Mouse (Mus musculus) adrenal gland, postnatal 14 days (tissue): ENCODE data around the gene Avpr1b. TPM values are rescaled to one million over a fixed set of nuclear protein-coding genes. Genes with fewer than 3 reads are reported as not detected.

Experiments used
- DNase-seq: peaks from one replicate; pipeline ENCODE4 v3.0.0; 2021; ENCODE audit warnings: mixed read lengths
- total RNA-seq: library from RNA; stranded (reverse); gene quantifications from 2 replicates; pipeline ENCODE4 v1.2.3, GENCODE M21; 2021

The Avpr1b gene
- total RNA-seq, 1 experiment from 2014 or later, result 0.22 TPM

DNA sequence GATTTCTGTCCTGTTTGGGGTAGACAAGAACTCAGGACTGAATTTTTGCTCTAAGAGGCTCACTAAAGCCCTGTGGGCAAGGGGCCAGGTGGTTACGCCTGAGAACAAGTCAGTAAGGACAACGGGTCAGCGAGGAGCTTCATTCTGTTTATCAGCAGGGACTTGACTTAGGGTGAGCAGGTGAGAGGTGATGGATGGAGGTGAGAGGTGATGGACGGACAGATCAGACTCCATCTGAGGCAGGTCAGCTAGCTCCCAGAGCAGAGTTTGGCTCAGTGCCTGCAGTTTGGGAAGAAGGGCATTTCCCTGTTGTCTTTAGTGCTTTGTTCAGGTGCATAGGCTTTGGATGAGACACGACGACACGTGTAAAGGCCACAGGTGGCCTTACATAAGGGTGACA, 20.3 kb downstream of the Avpr1b start:
- no peak for DNase-seq

DNA sequence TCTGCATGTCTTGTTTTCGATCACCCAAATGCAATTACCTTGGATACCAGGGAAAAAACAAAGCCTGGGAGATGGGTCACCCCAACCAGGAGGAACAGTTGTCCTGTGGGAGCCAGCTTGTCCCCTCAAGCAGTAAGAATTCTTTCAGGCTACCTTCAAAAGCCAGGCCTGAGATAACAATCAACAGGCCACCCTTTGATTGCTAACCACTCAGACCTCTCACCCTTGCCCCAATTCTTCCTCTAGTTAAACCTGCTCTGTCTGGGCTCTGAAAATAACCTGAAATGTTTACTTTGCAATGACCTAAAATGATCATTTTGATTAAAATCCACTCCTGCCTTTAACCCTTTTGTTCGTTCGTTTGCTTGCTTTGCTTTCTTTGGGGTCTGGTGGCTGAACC, 24.6 kb downstream of the Avpr1b start:
- DNase-seq, result no peak

DNA sequence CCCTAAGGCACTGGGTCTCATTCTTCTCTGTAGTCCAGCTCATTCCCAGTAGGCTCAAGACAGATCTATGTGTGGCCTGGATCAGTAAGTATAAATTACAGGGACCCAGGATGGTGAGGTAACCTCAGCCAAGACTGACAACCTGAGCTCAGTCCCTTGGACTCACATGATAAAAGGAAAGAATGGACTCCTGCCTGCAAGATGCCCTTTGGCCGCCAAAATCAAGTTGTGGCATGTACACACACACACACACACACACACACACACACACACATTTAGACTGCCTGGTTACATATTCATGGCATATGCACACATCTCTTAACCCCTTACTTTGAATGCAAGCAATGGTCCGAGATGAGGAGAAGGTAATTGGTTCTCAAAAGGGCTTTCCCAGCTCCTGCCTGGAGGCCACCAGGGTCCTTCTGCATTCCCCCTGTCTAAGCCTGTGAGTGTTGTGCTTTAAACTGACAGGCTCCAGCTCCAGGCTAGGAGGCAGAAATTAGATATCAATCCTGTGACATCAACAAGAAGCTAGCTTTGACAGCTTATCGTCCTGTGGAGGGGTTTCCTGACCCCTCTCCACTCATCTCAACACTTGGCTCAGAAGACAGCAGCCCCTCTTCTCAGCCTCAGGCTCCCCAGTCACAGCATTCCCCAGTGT, 25.3 kb downstream of the Avpr1b start:
- DNase-seq, result no peak

DNA sequence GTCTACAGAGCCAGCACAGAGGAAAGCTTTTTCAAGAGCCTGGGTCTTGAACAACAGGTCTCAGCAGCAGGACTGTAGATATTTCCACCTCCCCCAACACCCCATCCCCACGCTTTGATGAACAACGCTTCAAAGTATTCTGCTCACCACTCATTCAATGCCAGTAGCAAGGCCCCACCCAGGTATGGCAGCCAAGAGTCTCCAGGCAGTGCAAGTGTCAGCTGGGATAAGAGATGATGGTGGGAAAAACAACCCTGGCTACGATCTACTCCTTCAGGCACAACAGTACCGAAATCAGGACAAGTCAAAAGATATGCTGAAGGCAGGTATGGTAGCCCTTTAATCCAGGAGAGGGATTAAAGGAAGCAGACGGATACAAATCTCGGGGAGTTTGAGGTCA, 27.2 kb downstream of the Avpr1b start:
- no peak for DNase-seq

DNA sequence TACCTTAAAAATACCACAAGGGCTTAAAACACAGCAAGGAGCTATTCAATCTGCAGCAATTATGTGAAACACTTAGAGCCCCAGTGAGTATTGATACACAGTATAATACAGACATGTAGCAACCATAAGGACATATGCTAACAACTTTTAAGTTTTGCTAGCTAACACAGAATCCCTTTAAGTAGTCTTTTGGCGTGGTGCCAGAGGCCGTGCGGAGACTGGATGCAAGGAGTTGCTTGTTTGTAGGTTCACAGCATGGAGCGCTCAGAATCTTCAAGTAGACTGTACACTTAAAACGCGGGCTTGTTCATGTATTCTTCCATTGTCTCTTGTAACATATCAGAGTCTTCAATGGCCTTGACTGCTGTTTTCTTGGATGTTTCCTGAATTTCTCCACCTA, 33.2 kb downstream of the Avpr1b start:
- DNase-seq, result peak; percentile 22

DNA sequence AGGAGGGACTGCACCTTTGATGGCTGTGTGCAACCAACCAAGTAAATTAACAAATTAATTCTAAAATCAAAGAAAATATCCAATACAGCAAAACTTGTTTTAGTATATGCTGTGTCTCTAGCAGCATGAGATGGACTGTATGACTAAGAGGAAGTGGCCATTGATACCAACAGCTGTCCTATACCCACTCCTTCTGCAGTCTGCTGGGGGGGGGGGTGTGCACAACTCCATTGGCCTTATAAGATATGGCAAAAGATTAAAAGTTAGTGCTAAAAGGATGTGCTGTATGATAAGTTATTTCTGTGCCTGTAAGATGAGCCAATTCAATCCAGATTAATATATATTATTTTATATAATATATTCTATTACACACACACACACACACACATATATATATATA, 35.5 kb downstream of the Avpr1b start:
- no peak for DNase-seq

DNA sequence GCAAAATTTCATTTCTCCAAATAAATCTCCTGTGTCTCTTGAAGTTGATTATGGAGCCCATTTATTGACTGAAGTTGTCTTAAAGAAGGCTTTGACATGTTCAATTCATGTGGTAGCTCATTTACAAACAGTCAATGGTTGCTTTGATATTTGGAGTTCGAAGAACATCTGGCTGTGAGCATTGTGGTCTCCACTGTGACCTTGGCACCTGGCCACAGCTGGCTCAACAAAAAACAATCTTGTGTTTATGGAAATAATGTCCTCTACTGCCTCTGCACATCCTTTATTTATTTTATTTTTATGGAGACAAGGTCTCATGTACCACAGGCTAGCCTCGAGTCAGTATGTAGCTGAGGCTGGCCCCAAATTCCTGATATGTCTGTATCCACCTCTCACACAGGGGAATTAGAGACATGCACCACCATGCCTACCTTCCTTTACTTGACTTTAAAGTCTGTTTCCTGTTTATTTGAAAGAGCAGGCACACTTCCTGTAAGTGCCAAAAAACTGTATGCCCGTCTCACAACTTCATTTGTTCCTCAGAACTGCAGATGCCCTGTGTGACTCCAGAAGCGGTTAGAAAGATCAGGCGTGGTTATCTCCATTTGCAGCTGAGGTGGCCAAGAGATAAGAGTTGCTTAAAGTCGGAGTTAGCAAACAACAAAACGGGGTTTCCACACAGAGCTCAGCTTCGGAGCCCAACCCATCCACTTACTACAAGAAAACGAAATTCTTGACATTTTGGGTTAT, 38.9 kb downstream of the Avpr1b start, which contains the start of gene Ctse:
Gene Ctse, plus strand, starts transcription at position 516 of the 750 bp plus-strand sequence.
- DNase-seq, result no peak

DNA sequence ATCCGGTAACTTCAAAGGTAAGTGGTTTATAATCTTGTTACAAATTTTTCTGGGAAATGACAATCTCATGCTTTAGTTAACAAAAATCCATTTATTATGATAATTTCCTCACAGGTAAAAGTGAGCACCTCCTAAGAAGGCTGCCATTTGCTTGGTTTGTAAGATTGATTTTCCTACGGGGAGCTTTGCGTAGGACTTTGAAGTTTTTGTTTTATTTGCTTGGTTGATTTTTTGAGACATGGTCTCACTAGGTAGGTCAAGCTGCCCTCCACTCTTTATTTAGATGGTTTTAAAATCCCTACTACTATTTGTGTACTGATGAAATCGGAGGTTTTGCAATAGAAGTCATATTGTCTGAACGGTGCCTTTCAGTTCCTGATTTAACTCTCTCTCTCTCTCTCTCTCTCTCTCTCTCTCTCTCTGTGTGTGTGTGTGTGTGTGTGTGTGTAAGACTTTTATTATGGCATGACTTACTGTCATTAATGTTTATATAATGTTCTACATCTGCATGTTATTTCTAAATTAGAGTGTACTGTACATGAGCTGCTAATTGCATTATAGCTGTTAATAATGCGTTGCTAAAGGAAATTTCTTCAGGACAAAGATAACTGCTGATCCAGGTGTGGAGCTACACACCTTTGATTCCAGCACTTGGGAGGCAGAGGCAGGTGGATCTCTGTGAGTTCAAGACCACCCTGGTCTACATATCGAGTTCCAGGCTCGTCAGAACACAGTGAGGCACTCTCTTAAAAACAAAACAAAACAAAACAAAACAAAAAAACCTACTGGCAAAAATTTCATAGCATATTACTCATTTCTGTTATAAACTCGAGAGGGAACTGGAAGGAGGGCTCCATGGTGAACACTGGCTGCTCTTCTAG, 39.7 kb downstream of the Avpr1b start:
- no peak for DNase-seq

DNA sequence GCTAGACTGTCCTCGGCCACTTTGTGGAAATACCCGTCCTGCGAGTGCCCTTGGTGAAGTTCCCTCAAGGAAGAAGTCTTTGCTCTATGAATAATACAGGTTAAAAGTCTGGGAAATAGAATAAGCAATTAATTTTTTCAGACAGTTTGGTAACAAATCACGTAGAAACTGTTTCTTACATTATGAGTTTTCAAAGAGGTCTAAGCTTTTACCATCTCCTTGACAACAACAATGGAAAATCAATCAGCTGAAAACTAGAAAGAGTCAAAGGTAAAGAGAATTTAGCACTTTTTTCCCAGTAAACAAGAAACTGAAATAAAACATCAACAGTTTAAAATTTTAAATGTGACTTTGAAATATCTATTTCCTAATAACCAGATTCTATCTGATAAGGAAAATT, 41.0 kb downstream of the Avpr1b start:
- no peak for DNase-seq

DNA sequence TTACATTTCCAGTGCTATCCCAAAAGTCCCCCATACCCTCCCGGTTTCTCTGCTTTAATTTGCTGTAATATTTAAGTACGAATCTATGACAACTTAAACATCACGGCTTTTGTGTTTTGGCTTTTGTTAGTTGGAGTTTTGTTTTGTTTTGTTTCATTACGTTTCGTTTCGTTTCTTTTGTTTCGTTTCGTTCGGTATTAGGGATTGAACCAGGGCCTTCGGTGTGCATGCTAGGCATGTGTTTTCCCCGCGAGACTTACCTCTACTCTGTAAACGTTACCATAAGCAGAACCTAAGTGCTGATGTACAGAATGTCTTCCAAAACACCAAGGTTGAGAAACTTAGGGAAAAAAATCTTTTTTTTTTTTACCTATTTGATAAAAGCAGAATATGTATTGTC, 42.5 kb downstream of the Avpr1b start:
- DNase-seq, result no peak

DNA sequence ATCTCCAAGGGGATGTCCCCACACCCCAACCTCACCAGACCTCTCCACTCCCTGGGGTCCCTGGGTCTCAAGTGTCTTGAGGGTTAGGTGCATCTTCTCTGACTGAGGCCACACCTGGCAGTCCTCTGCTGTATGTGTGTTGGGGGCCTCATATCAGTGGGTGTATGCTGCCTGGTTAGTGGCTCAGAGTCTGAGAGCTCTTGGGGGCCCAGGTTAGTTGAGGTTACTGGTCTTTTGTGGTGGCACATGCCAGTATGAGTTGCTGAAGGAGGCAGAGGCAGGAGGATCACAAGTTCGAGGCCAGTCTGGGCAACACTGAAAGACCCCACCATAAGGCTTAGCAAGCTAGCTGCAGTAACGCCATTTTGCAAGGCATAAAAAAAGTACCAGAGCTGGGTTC, 43.2 kb downstream of the Avpr1b start:
- no peak for DNase-seq

DNA sequence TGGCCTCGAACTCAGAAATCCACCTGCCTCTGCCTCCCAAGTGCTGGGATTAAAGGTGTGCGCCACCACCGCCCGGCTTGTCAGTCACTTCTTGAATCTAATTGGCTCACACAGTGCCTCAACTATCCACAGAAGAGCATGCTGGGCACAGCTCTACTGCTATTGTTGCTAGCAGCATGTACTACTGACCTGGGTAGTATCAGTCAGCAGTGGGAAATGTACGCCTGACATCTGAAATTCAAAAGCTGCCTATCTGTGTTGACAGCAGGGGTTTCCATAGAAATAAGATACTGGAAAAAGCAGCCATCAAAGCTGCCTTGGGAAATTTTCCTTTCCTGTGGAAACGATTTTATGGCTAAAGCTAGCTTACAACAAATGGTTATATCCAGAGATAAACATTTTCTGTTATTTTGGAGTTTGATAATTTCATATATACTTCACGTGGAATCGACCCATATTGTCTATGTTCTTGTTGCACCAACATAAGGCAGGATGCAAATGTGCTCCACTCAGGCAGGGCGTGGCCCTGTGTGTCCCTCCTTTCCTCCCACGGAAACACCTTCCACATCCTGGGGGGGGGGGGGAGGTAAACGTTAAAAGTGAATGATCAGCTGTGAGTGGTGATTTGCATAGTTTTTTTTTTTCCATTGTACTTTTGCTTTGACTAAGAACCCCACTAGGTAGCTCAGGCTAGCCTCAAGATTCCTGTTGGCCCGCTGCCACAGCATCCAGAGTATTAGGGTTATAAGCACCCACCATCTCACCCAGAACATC, 53.8 kb downstream of the Avpr1b start:
- no peak for DNase-seq

DNA sequence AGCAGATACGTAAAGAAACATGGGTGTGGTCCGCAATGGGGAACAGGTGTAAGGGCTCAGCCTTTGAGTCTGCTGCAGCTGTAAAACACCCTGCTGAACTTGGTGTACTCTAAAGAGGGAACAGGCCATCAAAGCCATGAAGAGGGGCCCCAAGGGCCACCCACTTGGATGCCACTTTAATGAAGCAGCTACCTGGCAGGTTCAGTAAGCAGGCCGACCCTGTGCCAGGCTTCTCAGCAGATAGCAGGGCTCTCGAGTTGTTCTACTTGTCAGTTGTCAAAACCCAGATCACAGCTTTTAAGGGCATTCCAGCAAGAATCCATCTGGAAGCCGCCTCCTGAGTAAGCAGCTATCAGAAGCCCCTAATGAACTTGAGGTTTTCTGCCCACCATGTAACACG, 56.6 kb downstream of the Avpr1b start:
- DNase-seq, result no peak

DNA sequence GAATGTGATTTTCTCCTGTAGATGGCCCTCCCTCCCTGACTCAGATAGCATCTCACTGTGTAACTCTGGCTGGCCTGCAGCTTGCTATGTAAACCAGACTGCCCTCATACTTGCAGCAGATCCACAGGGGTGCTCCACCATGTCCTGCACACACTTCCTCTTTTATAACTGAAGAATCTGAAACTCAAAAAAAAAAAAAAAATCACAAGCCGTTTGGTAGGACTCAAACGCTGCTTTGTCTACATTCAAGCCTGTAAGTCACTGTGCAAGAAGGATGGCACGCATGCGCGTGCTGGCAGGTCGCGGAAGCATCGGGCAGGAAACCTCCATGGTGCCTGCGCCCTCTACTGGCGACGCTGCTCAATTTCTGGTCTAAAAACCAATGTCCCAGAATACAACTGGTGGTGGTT, 58.9 kb downstream of the Avpr1b start:
- DNase-seq, result peak; percentile 95

DNA sequence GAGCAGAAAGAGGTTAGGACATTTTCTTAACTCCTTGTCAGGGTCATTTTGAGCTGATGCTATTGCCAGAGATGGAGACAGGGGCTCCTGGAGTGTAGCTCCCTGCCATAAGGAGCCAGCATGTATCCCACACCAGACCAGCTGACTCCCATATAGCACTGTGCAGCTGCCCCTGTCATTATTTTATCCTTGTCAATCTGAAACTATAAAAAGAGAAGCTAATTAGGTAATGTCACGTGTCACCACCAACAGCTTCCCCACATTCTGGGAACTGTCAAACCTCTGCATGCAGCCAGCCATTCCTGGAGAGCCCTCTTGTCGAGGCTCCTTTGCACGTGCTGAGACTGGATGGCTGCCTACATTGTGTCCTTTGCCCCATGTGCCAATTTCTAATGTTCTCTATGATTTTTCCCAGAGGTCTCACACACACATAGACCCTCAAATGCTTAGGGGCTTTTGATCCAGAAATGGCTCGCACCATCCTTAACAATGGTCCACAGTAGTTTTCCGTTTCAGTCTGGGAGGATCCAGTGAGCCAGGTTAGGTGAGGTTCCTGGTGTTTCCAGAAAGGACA, 60.6 kb downstream of the Avpr1b start:
- no peak for DNase-seq

DNA sequence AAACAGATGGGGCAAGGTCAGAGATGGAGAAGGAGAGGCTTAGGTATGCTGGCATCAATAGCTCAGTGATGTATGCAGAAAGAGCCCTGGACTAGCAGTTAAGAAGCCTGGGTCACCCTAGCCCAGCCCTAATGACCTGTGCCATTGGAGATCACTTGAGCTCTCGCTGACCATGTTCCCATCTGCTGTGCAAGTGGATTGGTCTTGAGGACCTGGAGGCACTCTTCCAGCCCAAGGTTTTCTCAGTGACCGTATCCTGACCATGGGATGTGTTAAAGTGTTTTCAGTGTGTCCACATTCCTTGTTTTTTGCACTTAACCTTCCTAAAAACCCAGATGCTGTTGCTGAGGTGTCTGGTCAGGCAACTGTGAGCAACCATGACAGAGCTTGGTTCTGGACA, 61.2 kb downstream of the Avpr1b start:
- DNase-seq, result no peak

DNA sequence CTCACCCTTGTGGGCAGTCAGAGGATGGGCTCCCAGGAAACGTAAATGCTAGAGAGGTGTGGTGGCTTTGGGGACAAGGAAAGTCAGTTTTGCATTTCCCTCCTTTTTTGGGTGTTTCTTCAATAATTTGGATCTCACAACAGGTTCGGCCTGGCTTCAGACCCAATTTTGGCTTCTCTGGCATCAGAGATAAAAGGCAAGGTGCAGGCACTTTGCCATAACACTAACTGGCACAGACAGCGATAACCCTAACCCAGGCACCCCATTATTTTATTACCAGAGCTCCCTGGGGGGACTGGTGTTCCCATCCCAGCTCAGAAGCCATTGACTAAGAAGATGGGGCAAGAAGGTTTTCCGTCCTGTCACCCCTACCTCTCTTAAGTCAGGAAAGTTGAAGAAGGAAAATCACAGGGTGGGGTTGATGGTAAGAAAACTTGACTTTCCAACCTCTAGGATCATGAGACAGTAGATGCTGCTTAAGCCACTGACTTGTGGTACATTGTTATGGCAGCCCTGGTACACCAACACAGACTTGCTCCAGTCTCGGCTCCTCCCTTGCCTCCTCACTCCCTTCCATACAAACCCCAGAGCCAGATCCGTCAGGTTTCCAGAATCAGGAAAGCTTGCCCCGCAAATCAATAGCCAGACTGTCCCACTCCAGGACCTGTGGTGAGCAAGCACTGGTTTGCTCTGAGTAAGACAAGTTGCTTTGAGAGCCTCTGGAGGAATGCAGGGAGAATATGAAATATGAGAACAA, 61.9 kb downstream of the Avpr1b start:
- no peak for DNase-seq
